Mouse (Mus musculus): Measurements from ENCODE around the gene Med4. TPM values are rescaled to one million over a fixed set of nuclear protein-coding genes. Genes with fewer than 3 reads are reported as not detected.
"Not testable (repeated sequence)": the region's sequence is repeated elsewhere in the genome, so short reads cannot be mapped to it uniquely, and the experiment has no call there.

Gene Med4
- polyA plus RNA-seq, 1 experiment from 2014 or later: 120 TPM

DNA sequence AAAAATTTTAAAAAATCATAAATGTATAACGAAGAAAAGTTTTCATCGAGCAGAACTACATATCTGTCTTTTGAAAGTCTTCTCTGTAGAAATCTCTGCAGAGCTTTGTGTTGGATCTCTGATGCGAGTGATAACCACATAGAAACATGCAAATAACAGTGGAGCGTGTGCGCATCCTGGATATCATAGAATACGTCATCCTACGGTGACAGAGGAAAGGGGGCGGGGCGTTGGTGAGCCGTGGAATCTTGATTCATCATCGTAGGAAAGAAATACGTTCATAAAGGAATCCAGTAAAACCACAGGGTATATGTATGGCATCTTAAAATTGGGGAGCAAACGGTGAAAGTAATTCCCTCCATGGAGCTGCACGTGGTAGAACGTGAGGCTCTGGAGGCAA lies 2.6 kb upstream of the Med4 start:
- H3K9me3 ChIP-seq (replicated peaks): no peaks in the 10 kb centered on the region
- no peaks in the 10 kb centered on the region for H3K27me3 ChIP-seq (ENCODE audit: low read depth, poor library complexity, severe bottlenecking)
- peaks cover 5% of the 10 kb centered on the region for H3K36me3 ChIP-seq
- H3K4me1 ChIP-seq: peaks cover 15% of the 10 kb centered on the region
- DNase-seq (ENCODE audit: low spot score): no peak
- H3K27ac ChIP-seq: no peak overlapping the region
- WGBS: 93% methylated on average over 15 of the region's 15 CpGs
- H3K4me3 ChIP-seq: no peak overlapping the region

DNA sequence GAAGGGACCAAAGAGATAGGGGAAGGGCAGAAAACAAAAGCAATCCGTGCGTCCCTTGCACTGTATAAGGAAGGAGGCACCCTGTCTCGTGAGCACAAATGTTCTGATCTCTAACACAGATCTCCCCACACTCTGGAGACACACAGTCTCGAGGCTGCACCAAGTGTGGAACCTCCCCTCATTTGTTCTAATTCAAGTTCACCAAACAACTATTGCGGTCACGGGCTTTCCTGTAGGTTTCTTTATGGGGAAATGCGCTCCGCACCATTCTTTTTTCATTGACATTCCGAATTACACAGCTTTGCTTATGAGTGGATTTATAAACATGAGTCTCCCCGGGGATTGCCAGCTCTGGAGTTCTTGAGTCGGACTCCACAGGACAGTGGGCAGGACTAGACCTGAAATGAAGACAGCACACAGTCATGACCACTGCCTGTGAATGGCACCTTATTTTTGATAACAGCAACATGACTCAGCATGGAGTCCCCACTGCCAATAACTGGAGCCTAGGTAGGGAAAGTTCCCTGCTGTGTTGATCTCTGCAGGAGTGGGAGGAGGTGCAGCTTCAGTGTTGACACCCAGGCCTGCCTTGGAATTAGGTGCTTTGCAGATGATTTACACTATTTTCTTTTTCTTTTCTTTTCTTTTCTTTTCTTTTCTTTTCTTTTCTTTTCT lies 2.0 kb upstream of the Med4 start:
- Histone ChIP-seq H3K9me3 (replicated peaks) (no peaks in the 10 kb centered on the region), H3K4me1 (peaks cover 16% of the 10 kb centered on the region), H3K27me3 (ENCODE audit: low read depth, poor library complexity, severe bottlenecking) (no peaks in the 10 kb centered on the region), H3K27ac (no peak overlapping the region), H3K4me3 (no peak overlapping the region), H3K36me3 (peaks cover 11% of the 10 kb centered on the region)
- WGBS: 77% methylated on average over 11 of the region's 11 CpGs
- no peak for DNase-seq (ENCODE audit: low spot score)

DNA sequence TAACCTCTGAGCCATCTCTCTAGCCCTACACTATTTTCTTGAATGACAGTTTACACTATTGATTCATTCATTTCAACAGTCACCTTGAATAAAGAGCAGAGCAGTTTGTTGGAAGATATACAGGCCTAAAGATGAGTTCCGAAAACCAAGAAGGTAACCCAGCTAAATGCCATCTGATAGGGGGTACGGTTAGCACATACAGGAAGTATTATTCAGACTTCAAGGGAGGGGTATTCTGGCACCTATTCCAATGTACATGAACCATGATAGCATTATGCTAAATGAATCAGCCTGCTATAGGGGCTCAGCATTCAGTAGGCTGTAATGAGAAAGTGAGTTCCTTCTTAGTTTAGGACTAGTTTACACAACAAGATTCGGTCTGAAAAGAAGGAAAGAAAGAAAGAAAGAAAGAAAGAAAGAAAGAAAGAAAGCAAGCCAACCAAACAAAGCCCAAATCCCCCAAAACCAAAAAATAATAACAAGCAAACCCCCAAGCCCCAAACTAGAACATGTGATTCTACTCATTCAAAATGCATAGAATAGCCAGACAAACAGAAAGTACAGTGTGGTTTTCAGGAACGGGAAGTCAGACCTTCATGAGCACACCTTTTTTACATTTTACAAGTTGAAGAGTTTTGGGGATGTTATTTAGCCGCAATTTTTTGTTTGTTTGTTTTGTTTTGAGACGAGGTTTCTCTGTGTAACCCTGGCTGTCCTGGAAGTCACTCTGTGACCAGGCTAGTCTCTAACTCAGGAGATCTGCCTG lies 1.0 kb upstream of the Med4 start:
- Histone ChIP-seq H3K4me3 (no peak overlapping the region), H3K27ac (no peak overlapping the region), H3K36me3 (peaks cover 20% of the 10 kb centered on the region), H3K4me1 (peaks cover 13% of the 10 kb centered on the region), H3K27me3 (ENCODE audit: low read depth, poor library complexity, severe bottlenecking) (no peaks in the 10 kb centered on the region), H3K9me3 (replicated peaks) (no peaks in the 10 kb centered on the region)
- no peak for DNase-seq (ENCODE audit: low spot score)
- 93% methylated on average over 6 of the region's 6 CpGs for WGBS

DNA sequence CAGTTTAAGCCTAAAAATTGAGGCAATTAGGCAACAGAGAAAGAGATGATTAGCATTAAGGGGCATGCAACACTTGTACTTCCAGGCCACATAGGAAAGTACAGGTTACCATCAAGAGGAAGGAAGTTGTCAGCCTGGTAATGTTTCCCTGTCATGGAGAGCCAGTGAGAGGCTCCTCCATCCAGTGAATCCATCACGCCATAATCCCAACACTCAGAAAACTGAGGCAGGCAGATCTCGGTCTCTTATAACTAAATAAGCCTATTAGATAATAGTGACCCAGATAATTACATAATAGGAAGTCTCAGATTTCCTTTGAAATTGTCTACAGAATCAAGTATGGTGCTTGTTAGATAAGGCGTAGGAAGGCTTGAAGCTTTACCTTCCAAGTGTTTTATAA lies 14.3 kb downstream of the Med4 start:
- no peak for DNase-seq (ENCODE audit: low spot score)
- Histone ChIP-seq H3K4me3 (no peak overlapping the region), H3K27me3 (ENCODE audit: low read depth, poor library complexity, severe bottlenecking) (no peaks in the 10 kb centered on the region), H3K9me3 (replicated peaks) (no peaks in the 10 kb centered on the region), H3K27ac (no peak overlapping the region), H3K36me3 (no peaks in the 10 kb centered on the region), H3K4me1 (no peaks in the 10 kb centered on the region)
- 80% methylated on average over 3 of the region's 3 CpGs for WGBS

DNA sequence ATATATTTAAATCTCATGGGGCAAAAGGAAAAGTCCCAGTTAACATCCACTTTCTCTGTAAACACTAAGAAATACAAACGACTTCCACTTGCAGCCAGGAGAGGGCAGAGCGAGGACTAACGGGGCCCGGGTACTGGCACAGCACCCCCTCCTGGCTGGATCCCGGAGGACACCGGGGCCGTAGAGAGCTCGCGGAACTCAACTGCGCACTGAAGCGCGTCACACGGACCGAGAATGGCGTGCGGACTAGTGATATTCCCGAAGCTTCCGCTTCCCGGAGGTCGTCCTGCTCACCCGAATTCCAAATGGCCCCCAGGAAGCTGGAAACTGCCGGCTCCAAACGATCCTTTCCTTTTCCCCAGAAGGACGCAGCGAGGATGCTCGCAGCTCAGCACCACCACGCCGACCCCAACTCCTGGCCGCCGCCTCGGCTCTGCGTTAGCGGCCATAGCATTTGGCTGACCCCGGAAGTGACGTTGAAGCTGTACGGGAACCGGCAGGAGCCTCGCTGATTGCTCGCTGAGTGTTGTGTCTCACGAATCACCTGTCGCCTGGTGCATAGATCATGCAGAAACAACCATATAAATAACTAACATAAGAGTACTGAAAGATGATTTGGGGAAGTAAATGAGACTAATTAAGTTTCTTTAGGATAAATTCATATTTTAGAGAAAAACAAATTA lies 15.1 kb downstream of the Med4 start, which contains the start of gene Sucla2:
Gene Sucla2 (plus strand): TSS at position 554 of the 683 bp plus-strand sequence.
- H3K27me3 ChIP-seq (ENCODE audit: low read depth, poor library complexity, severe bottlenecking): no peaks in the 10 kb centered on the region

DNA sequence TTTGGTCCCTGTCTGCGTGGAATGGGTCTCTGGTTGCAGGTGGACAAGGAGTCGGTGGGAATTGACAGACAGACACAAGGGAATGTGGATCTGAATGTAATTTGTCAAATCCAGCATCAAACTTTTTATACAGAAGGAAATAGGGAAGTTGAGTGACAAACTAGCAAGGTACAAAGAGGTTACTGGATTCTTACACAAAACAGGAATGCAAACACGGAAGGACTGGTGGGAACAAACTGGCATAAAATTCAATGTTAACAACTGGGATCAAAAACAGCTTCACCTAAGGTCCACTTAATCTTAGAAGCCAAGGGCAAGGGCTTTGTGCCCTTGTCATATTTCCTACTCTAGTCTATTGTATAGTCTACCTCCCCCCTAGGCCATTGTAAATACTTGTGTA lies 18.8 kb downstream of the Med4 start:
- H3K27ac ChIP-seq; H3K27me3 ChIP-seq (ENCODE audit: low read depth, poor library complexity, severe bottlenecking); H3K36me3 ChIP-seq; DNase-seq (ENCODE audit: low spot score); H3K4me3 ChIP-seq; H3K4me1 ChIP-seq; H3K9me3 ChIP-seq (replicated peaks): not testable (repeated sequence)
- WGBS: 92% methylated on average over 3 of the region's 3 CpGs

More for the DNA sequence above, 15.1 kb downstream of the Med4 start, which contains the start of gene Sucla2:
- peak within 1 kb of the TSS; percentile 56 for H3K4me3 ChIP-seq
- H3K4me1 ChIP-seq: no peaks in the 10 kb centered on the region
- WGBS: under 1% methylated on average over 41 of the region's 41 CpGs
- H3K9me3 ChIP-seq (replicated peaks): no peaks in the 10 kb centered on the region
- H3K27ac ChIP-seq: peak within 1 kb of the TSS; percentile 90
- DNase-seq (ENCODE audit: low spot score): peak; percentile 96
- no peaks in the 10 kb centered on the region for H3K36me3 ChIP-seq

DNA sequence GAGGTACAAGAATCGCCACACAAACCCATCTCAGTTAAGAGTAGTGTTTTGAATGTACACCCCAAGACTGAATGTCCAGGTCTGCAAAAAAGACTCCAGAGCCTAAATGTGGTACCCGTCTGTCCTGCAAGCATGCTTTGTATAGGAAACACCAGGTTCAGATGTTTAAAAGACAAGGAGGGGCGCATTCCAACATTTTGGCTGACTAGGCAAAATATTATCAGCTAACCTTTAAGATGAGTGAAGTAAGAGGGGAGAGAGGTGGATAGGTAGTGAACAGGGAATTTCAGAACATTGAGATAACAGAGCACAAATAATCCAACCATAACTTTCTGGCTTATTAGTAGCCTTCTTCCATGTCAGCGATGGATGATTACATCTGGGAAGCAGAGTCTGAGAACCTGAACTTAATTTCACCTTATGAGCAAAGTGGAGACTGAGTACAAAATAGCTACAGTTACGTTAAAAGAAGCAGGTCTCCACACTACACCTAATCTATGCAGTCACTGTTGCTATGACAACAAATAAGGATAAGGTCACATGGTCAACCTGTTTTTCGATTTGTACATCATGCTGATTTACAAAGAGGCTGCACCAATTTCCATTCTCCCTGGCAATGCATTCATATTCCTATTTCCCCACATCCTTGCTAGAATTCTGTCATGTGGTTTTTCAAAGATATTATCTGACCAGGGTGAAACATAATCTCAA lies 24.1 kb downstream of the Med4 start:
- H3K4me1 ChIP-seq: no peaks in the 10 kb centered on the region

DNA sequence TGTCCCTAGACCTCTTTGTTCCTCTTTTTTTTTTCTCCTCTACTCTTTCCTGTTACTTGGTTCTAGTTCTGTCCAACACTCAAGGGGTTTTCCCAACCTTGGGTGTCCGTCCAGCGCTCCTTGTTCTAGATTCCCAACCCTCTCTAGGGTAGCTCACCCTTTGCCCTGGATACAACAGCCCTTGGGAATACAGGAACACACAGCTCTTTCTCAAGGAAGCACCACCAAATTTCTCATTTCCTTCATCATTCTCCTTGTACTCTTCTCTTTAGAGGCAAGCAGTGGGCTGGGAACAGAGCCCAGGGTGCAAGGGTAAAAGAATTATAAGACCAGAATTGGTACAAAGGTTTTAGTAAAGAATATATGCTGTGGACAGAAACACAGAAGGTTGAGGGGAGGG lies 25.8 kb downstream of the Med4 start:
- Histone ChIP-seq H3K4me1 (no peaks in the 10 kb centered on the region), H3K36me3 (no peaks in the 10 kb centered on the region), H3K27me3 (ENCODE audit: low read depth, poor library complexity, severe bottlenecking) (no peaks in the 10 kb centered on the region), H3K4me3 (no peak overlapping the region), H3K9me3 (replicated peaks) (no peaks in the 10 kb centered on the region), H3K27ac (no peak overlapping the region)
- DNase-seq (ENCODE audit: low spot score): no peak
- WGBS: 88% methylated on average over 2 of the region's 2 CpGs

More for the DNA sequence above, 24.1 kb downstream of the Med4 start:
- H3K27ac ChIP-seq: no peak overlapping the region
- no peak overlapping the region for H3K4me3 ChIP-seq
- H3K36me3 ChIP-seq: no peaks in the 10 kb centered on the region
- no peaks in the 10 kb centered on the region for H3K9me3 ChIP-seq (replicated peaks)
- no peaks in the 10 kb centered on the region for H3K27me3 ChIP-seq (ENCODE audit: low read depth, poor library complexity, severe bottlenecking)
- no peak for DNase-seq (ENCODE audit: low spot score)
- 83% methylated on average over 6 of the region's 6 CpGs for WGBS

DNA sequence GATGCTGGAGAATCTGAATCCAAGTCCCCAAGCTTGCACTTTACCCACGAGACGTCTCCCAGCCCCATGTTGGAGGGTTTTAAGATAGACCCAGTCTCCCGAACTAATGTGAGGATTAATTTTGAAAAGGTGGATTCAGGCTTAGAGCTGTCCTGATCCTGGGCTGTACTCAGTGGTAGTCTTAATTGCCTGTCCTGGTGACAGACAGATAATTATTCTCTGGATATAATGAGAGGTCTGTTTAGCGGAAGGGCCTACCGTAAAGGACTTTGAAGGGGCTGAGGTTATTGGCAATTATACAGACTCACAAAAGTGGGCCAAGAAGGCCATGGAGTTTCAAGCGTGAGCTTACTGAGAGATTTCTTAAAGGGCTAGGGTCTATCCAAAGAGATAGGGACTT lies 34.0 kb downstream of the Med4 start:
- no peak for DNase-seq (ENCODE audit: low spot score)
- WGBS: 66% methylated on average over 6 of the region's 6 CpGs
- no peak overlapping the region for H3K27ac ChIP-seq

DNA sequence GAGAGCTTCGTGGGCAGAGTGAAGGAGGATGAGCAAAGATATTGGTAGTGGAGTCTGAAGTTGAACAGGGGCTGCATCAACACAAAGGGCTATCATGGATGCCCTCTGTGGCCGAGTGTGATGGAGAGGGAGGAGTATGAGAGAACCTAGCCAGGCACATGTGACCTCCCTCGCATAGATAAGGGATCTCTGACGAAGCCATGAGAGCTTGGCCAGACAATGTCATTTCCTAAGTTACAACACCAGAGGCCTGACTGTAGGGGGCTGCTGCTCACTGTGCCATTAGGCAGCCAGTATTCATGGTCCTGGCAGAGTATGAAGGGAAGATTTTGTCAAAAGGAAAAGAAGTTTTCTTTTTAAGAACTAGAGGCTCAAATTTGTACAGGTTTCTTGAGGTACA lies 37.2 kb downstream of the Med4 start:
- Histone ChIP-seq H3K27me3 (ENCODE audit: low read depth, poor library complexity, severe bottlenecking) (no peaks in the 10 kb centered on the region), H3K36me3 (no peaks in the 10 kb centered on the region), H3K27ac (no peak overlapping the region), H3K4me1 (peaks cover under 1% of the 10 kb centered on the region; the same call in 1 of the 2 replicates), H3K9me3 (replicated peaks) (no peaks in the 10 kb centered on the region), H3K4me3 (no peak overlapping the region)
- DNase-seq (ENCODE audit: low spot score): no peak
- 61% methylated on average over 4 of the region's 4 CpGs for WGBS

More for the DNA sequence above, 34.0 kb downstream of the Med4 start:
- no peaks in the 10 kb centered on the region for H3K9me3 ChIP-seq (replicated peaks)
- no peaks in the 10 kb centered on the region for H3K4me1 ChIP-seq
- H3K36me3 ChIP-seq: no peaks in the 10 kb centered on the region
- H3K27me3 ChIP-seq (ENCODE audit: low read depth, poor library complexity, severe bottlenecking): no peaks in the 10 kb centered on the region
- H3K4me3 ChIP-seq: no peak overlapping the region

DNA sequence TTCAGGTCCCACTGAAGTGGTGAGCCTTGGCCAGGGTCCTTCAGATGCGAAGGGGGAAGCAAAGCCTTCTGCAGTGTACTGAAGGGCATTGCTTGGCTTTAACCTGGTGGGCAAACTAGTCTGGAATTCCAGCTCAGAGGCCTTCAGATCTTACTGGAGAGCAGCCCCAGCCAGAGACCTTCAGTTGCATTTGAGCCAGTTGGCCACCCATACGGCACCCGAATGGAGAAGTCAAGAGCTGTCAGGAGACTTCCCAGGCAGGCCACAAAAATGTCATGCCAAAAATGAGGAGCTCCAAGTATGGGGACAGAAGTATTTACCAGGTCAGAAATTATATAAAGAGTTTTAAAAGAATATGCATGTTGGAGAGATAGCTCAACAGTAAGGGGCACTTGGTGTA lies 38.2 kb downstream of the Med4 start, which contains the start of gene Nudt15:
Gene Nudt15 (minus strand): TSS at position 192 of the 400 bp plus-strand sequence.
- Histone ChIP-seq H3K4me3 (no peak within 1 kb of the TSS), H3K27ac (no peak within 1 kb of the TSS), H3K4me1 (peaks cover 6% of the 10 kb centered on the region), H3K9me3 (replicated peaks) (no peaks in the 10 kb centered on the region), H3K27me3 (ENCODE audit: low read depth, poor library complexity, severe bottlenecking) (no peaks in the 10 kb centered on the region), H3K36me3 (no peaks in the 10 kb centered on the region)
- WGBS: 94% methylated on average over 3 of the region's 3 CpGs
- no peak for DNase-seq (ENCODE audit: low spot score)

DNA sequence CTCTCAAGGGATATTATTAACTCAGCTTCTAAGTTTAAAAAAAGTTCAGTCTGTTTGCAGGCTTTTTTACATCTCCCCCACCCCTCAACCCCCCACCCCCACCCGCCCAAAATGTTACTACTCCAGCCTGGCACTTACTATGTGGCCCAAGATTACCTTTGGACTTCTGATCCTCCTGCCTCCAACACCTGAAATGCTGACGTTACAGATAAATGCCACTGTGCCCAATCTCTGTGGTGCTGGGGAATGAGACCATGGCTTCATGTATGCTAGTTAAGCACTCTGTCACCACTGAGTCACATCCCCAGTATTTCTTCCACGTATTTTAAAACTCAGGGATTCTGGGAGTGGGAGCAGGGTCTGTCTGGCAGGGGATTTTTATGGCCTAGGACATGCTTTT lies 40.5 kb downstream of the Med4 start:
- Histone ChIP-seq H3K4me1 (peaks cover 12% of the 10 kb centered on the region), H3K36me3 (peaks cover 4% of the 10 kb centered on the region), H3K27me3 (ENCODE audit: low read depth, poor library complexity, severe bottlenecking) (no peaks in the 10 kb centered on the region), H3K27ac (no peak overlapping the region), H3K4me3 (no peak overlapping the region), H3K9me3 (replicated peaks) (no peaks in the 10 kb centered on the region)
- DNase-seq (ENCODE audit: low spot score): no peak
- WGBS: 62% methylated on average over 3 of the region's 3 CpGs
